Mouse (Mus musculus) v-Abl transformed pro-B cells (cell line): Measurements from ENCODE around the gene Sbpl.

Experiments
- in situ Hi-C, 2 experiments: fragments of 400-800 bp; cut with MboI; formaldehyde crosslinking; loops; one replicate each; pipeline ENCODE4 v1.15.1; 2025; ENCODE audit not compliant: unreplicated experiment in 2 of 2

The Sbpl gene

GRCm38 (mm10) chr17:23955174-23955573 lies at the start of gene Sbpl:
TSS of gene Sbpl (minus strand) at chr17:23955274.
- in situ Hi-C loops: loop anchor here in 1 of 2 experiments (5.0 kb wide), 1 partner anchor 83 kb away; no protein-coding TSS in a partner anchor

GRCm38 (mm10) chr17:24004071-24004665 lies 49.1 kb upstream of the Sbpl start:
- in situ Hi-C loops: no loop called here

- in situ Hi-C loops: no loop called here
Observed at GRCm38 (mm10) chr17:24000404-24000803, 45.3 kb upstream of the Sbpl start.

- in situ Hi-C loops: no loop called here
Observed at GRCm38 (mm10) chr17:23998383-23998782, 43.3 kb upstream of the Sbpl start.

GRCm38 (mm10) chr17:23997901-23998300 lies 42.8 kb upstream of the Sbpl start, which contains the start of gene Prss22:
TSS of gene Prss22 (minus strand) at chr17:23998100.
- in situ Hi-C loops: no loop called here

GRCm38 (mm10) chr17:23995421-23995820 lies 40.3 kb upstream of the Sbpl start:
- in situ Hi-C loops: no loop called here

GRCm38 (mm10) chr17:23994667-23995066 lies 39.6 kb upstream of the Sbpl start:
- in situ Hi-C loops: no loop called here

GRCm38 (mm10) chr17:23993559-23994428 lies 38.7 kb upstream of the Sbpl start:
- in situ Hi-C loops: no loop called here

GRCm38 (mm10) chr17:23992789-23993553 lies 37.9 kb upstream of the Sbpl start:
- in situ Hi-C loops: no loop called here

GRCm38 (mm10) chr17:23989802-23990201 lies 34.7 kb upstream of the Sbpl start:
- in situ Hi-C loops: no loop called here

- in situ Hi-C loops: no loop called here
Observed at GRCm38 (mm10) chr17:23984989-23985388, 29.9 kb upstream of the Sbpl start.

- in situ Hi-C loops: no loop called here
Observed at GRCm38 (mm10) chr17:23982912-23983311, 27.8 kb upstream of the Sbpl start.

GRCm38 (mm10) chr17:23980297-23980909 lies 25.3 kb upstream of the Sbpl start, which contains the start of gene Prss30:
TSS of gene Prss30 (minus strand) at chr17:23980566.
- in situ Hi-C loops: no loop called here

GRCm38 (mm10) chr17:23979471-23979870 lies 24.4 kb upstream of the Sbpl start:
- in situ Hi-C loops: loop anchor here (10.0 kb wide), 2 partner anchors 315 to 405 kb away; no protein-coding TSS in a partner anchor

- in situ Hi-C loops: loop anchor here (10.0 kb wide), 2 partner anchors 318 to 408 kb away; no protein-coding TSS in a partner anchor
Observed at GRCm38 (mm10) chr17:23976665-23977064, 21.6 kb upstream of the Sbpl start.

- in situ Hi-C loops: loop anchor here (10.0 kb wide), 2 partner anchors 323 to 413 kb away; no protein-coding TSS in a partner anchor
Observed at GRCm38 (mm10) chr17:23971315-23971714, 16.2 kb upstream of the Sbpl start.

GRCm38 (mm10) chr17:23969231-23969630 lies 14.2 kb upstream of the Sbpl start:
- in situ Hi-C loops: loop anchor here (10.0 kb wide), 2 partner anchors 114 to 224 kb away; partner anchors contain the start of genes Kremen2 (in 1 of the 2) and Paqr4 (in 1 of the 2)

GRCm38 (mm10) chr17:23968780-23969179 lies 13.7 kb upstream of the Sbpl start:
- in situ Hi-C loops: loop anchor here (10.0 kb wide), 2 partner anchors 114 to 224 kb away; partner anchors contain the start of genes Kremen2 (in 1 of the 2) and Paqr4 (in 1 of the 2)

- in situ Hi-C loops: loop anchor here (10.0 kb wide), 2 partner anchors 112 to 222 kb away; partner anchors contain the start of genes Kremen2 (in 1 of the 2) and Paqr4 (in 1 of the 2)
Observed at GRCm38 (mm10) chr17:23966658-23967401, 11.8 kb upstream of the Sbpl start.
